Mouse (Mus musculus): ENCODE measurements around the gene Tra2a.
"Not testable (repeated sequence)": the region's sequence is repeated elsewhere in the genome, so short reads cannot be mapped to it uniquely, and the experiment has no call there.

The Tra2a gene

DNA sequence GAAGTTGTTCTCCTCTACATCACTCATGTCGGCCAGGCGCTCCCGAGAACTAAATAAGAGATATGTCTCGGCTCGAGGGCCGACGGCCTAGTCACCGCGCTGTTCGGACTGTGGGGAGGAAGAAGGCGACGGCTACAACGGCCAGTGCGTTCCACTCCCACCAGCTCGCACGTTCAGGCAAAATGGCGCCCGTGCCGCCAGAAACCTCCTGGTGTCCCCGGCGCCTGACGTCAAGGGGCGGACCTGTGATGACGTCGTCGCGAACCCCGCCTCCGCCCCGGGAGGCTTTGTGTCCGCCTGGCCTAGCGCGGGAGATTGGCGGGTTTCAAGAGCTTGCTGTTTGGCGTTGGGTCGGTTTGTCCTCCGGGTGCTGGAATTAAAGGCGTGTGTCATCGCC, at the start of gene Tra2a:
Tra2a (minus strand) TSS at position 187 of the 397 bp plus-strand sequence.
- in situ Hi-C loops (cut with MboI, MseI), result no loop called here

DNA sequence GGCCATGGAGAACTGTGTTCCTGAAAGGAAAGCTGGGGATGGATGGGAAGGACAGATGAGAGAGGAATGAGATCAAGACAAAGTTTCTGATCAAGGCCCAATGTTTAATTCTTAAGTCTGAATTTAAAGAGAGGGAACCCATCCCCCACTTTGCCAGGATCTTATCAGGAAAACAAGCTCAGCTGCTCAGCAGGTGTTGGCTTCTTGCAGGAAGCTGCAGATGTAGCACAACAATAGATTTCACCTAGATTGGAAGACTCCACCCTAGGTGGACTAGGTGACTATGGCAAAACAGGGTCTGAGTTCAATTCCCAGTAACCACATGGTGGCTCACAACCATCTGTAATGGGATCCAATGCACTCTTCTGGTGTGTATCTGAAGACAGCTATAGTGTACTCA, 34.5 kb upstream of the Tra2a start:
- in situ Hi-C loops (cut with MboI, MseI), result no loop called here

DNA sequence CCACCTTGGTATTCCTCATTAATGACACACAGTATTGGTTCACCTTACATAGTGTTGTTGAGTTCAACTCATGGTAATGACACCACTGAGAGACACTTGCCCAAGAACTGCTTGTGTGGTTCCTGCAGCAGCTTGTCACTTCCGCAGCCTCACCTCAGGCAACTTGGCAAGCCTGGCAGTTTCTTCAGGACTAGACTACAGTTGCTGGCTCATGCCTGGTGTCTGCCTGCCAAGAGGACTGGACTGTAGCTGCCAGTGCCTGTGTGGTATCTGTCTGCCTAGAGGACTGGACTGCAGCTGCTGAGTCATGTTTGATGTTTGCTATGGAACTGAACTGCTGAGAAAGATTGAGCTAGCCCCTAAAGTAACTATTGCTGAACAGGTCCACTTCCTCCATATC, 18.3 kb upstream of the Tra2a start:
- in situ Hi-C loops (cut with MboI, MseI), result no loop called here

DNA sequence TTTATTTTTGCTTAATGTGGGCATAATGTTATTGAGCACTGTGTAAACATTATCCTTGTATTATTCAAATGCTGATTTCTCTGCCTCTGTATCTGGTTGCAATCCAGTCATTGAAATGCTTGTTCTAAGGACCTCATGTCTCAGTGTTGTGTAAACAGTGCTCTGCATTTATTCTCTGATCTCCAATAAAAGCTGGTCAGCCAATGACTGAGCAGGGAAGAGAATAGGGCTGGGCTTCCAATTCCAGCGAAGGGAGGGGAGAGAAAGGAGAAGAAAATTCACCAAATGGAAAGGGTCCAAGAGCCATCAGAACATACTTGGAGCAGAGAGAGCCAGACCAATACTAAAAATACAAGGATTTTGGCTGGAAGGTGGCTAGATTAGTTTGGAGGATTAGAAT, 17.1 kb upstream of the Tra2a start:
- in situ Hi-C loops (cut with MboI, MseI), result no loop called here

DNA sequence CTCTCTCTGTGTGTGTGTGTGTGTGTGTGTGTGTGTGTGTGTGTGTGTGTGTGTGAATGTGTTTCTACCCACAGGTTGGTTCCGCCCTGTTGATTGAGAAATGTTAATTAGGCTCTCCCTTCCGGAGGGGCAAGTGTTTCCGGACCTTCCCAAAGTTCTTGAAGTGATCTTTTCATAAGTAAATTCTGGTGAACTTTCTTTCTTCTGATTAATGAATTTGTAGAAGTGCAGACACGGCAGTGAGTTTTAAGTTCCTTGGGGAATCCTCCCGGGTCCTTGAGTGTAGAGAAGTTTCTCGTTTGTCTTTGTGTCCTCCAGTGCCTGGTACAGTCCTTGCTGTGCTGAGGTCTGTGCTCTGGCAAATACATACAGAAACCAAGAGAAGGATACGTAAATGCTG, 11.5 kb upstream of the Tra2a start:
- in situ Hi-C loops (cut with MboI, MseI), result loop anchor here (5.0 to 10.0 kb wide), 3 partner anchors 47 to 122 kb away; partner anchors contain the start of genes Fam221a (in 1 of the 2) and Stk31 (in 1 of the 2)

DNA sequence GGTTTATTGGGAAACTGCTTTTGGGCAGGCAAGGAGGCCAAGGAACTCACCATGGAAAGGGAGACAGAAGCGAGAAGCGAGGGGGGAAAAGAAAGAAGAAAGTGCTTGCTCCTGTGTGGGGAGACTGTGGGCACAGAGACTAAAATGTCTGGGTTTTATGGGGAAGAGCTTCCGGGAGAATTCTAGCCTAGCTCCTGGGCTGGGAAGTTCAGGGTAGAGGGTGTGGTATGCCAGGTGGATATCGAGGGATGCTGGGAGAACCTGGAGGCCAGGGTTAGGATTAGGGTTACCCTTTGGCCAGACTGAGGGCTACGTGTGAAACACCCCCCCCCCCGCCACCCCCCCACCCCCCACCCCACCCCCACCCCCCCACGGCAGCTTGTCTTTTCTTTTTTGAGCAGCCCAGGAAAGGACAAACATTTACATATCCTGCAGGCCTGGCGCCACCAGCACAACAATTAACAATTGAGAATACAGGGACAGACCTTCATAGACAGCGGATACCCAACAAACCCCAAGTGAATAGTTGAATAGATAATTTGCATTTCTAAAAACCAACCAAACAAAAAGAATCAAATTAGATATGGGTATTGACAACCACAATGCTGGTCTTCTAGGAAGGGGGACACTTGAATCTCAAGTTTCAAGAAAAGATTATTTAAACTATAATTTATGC, 10.7 kb upstream of the Tra2a start:
- in situ Hi-C loops (cut with MboI, MseI), result loop anchor here (5.0 to 10.0 kb wide), 3 partner anchors 48 to 123 kb away; partner anchors contain the start of genes Fam221a (in 1 of the 2) and Stk31 (in 1 of the 2)

DNA sequence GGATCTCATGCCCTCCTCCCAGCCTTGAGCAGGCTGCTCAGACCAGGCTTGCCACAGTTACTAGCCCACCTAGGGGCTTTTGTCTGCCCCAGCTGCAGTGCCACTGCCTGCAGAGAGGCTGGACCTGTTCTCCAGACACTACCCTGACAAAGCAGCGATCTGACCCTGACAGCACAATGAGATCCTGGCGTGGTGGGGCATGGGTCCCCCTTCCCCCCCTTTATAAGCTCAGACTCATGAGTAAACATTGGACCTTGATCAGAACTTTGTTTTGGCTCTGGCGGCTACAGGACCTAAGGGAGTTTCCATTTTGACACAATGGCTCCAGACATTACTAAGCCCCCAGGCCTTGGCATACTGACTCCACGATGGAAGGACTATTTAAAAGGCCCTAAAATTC, 10.1 kb upstream of the Tra2a start:
- in situ Hi-C loops (cut with MboI, MseI), result loop anchor here in 1 of 2 experiments (10.0 kb wide), 1 partner anchor 91 kb away; the partner anchor contains the start of gene Fam221a

DNA sequence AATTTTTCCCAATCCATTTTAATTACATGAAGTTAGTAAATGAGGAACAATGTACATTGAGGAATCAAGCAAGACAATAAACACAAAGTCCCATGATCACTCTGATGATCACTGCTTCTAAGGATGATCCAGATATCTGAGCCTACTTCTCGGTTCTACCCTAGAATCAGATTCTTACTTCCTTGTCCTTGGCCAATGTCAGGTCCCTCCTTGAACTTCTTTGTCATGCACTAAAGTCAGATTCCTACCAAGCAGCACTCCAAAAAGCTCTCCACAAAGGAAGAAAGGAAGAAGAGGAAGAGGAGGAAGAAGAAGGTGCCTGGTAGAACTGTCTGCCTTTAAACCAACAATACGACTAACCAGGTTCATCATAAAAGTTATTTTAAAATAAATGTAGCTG, 9.0 kb upstream of the Tra2a start:
- in situ Hi-C loops (cut with MboI, MseI), result loop anchor here in 1 of 2 experiments (10.0 kb wide), 1 partner anchor 92 kb away; the partner anchor contains the start of gene Fam221a

DNA sequence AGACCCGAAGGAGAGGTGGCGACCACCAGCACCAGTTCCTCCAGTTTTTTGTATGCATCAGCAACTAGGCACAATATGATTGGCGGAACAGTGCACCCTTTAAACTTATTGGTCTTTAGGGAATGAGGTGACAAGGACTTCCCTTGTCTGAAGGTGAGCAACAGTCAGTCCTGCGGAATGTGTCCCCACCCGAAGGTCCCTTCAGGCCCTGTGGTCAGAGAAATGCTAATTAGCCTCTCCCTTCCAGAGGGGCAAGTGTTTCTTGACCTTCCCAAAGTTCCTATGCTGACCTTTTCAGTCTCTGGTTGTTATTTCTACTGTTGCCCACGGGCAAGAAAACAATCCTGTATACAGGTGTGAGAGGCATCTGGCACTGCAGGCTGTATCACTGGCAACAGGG, 8.0 kb upstream of the Tra2a start:
- in situ Hi-C loops (cut with MboI, MseI), result loop anchor here in 1 of 2 experiments (10.0 kb wide), 1 partner anchor 93 kb away; the partner anchor contains the start of gene Fam221a

DNA sequence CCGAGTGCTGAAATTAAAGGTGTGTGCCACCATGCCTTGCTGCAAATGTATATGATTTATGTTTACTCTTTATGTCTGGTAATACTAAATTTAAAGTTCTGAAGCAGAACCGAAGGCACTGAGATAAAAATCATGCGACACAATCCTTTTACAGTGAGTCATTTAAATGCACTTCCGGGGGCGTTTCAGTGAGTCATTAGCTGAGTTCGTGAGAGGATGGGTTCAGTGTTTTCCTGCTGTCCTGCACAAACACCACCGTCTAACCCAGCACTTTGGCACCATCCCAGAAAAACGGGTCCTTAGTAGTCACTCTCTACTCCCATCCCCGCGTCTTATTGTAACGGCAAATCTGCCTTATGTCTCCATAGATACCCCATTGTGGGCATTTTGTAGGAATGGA, 6.1 kb upstream of the Tra2a start:
- in situ Hi-C loops (cut with MboI, MseI), result loop anchor here (5.0 to 10.0 kb wide), 2 partner anchors 95 to 97 kb away; partner anchors contain the start of gene Fam221a (in 2 of the 2)

DNA sequence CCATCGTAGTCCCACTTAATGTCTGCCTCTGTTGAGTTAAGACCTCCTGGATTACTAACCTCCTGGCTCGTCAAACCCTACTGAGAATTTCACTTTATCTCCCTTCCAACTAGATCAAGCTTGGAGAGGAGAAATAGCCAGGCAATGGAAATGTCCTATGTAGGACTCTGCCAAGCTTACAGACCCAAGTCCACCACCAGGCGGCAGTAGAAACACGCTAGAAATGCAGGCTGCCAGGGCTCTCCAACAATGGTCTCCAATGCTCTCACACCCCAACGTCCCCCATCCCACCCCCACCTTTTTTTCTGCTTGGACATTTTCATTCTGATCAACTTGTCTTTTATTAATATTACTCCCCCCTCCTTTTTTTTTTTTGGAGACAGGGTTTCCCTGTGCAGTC, 5.4 kb upstream of the Tra2a start:
- in situ Hi-C loops (cut with MboI, MseI), result loop anchor here in 1 of 2 experiments (5.0 kb wide), 1 partner anchor 98 kb away; the partner anchor contains the start of gene Fam221a

DNA sequence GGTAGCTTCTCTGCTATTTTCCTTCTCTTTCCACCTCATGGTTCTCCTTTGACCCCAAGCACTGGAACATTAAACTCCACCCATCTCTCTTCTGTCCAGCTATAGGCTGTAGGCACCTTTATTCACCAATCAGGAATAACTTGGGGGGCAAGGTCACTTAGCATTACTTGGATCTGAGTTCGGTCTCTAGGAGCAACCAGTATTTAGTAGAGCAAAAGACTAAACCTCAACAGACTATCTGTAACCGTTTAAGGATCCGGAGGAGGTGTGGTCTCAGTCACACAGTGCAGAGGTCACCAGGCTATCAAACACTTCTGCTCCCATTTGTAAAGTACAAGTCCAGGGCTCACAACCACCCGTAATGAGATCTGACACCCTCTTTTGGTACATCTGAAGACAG, 3.9 kb upstream of the Tra2a start:
- in situ Hi-C loops (cut with MboI, MseI), result loop anchor here in 1 of 2 experiments (5.0 kb wide), 1 partner anchor 100 kb away; the partner anchor contains the start of gene Fam221a

DNA sequence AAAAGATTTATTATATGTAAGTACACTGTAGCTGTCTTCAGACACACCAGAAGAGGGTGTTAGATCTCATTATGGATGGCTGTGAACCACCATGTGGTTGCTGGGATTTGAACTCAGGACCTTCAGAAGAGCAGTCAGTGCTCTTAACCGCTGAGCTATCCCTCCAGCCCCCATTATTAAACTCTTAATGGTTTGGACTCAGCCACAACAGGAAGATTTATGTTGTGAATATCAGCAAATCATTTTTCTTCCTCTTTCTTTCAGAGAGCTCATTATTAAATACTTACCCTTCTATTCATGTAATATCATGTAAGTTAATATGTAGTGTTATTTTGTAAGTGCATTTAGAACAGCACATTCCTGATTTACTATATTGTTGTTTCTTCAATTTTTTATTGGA, 1.4 kb upstream of the Tra2a start:
- in situ Hi-C loops (cut with MboI, MseI), result loop anchor here in 1 of 2 experiments (5.0 kb wide), 1 partner anchor 102 kb away; the partner anchor contains the start of gene Fam221a

DNA sequence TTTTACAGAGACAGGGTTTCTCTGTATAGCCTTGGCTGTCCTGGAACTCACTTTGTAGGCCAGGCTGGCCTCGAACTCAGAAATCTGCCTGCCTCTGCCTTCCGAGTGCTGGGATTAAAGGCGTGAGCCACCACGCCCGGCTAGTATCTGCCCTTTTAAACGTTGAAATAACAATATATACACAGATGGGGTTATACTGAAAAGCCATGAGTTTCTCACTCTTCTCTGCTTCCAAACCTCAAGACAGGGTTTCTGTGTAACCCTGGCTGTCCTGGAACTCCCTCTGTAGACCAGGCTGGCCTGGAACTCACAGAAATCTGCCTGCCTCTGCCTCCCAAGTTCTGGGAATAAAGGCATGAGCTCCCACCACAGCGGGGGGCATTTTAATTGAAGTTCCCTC, 613 bp upstream of the Tra2a start:
- in situ Hi-C loops (cut with MboI, MseI), result not testable (repeated sequence)

DNA sequence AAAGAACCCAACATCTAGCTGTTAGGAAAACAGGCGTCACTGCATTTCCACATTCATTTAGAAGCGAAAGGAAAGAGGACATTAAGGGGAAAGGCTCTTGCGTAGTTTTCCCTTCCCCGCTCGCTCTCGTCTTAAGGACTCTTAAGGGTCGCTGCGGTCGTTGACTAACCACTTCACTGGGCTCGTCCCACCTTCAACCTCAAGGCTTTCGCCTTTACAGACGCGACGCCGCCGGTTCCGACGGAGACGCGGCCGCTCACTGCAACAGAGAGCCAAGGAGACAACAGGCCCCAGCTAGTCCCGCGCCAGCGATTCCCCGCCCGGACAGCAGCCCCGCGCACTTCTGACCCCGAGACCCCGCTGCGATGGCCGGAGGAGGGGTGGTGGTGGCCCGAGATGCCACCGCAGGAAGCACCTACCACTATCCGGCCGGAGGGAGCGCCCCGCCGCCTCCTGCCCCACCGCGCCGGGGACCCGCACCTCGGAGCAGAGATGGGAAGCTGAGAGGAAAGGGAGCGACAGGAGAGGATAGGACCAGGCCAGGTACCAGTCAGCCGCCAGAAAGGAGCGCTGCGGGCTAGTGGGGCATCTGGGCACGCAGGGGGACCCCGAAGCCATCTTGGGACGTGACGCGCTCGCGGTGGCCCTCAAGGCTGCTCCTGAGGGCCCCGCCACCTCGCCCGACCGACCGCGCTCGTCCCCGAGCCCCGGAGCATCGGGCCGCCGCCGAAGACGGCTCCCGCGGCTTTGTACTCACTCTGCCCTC, 569 bp downstream of the Tra2a start:
- in situ Hi-C loops (cut with MboI, MseI), result no loop called here

DNA sequence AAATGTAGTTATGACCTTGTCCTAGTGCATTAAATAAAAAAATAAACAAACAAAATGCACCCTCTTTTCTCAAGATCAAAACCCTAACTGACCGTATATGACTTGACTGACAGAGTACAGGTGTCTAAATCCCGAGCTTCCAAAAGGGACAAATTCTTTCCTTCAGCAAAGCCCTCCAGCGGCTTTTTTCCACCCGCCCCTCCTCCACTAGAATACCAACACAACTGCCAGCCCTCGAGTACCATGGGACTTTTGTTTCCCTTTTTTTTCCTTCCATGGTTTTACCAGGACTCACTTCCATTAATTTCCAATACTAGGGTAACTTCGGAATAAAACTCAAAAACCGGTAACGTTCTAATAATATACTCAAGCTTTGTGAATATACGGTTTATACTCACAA, 1.4 kb downstream of the Tra2a start:
- in situ Hi-C loops (cut with MboI, MseI), result no loop called here

DNA sequence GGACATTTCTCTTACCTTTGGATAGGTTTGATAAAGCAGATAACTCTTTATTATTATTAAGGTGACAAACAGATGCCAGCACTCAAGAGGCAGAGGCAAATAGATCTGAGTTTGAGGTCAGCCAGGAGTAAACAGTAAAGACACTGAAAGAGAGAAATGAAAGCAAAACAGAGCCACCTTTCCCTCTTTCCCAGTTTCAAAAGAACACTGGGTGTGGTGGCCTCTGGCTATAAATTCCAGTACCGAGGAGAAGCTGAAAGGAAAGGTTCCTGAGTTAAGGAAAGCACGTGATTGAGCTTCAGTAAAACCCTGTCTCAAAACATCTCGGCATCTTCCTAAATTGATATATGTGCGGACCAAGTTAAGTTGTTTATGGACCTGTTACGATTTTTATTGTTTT, 4.1 kb downstream of the Tra2a start:
- in situ Hi-C loops (cut with MboI, MseI), result no loop called here

DNA sequence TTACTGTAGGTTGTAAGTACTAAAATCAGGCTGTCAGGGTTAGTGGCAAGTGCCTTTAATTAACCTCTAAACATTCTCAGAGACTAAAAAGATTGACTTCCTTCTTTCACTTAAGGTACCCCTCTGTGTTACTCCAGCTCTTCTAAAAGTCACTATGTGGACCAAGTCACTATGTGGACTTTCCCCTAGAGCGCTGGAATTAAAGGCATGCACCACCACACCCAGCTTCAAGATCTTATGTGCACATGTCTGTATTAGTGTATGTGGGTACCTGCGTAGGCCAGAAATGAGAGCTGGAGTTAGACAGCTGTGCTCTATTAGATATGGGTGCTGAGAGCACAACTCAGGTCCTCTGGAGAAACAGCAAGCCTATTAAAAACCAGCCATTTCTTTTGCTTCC, 6.0 kb downstream of the Tra2a start:
- in situ Hi-C loops (cut with MboI, MseI), result no loop called here

DNA sequence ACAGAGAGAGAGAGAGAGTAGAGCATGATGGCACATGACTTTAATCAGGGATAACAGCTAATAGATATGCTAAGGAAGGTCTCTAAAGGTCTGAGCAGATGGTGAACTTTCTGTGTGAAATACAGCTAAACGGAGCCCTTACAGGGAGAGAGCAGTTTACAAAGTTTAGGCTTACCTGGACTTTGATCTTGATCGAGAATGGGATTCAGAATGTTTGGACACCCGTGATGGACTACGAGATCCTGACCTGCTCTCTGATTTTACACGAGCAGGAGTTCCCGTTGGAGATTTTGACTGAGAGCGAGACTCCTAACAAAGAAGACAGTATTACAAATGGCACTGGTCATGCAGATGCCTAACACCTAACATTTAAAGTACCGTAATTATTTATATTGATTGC, 11.6 kb downstream of the Tra2a start:
- in situ Hi-C loops (cut with MboI, MseI), result no loop called here

DNA sequence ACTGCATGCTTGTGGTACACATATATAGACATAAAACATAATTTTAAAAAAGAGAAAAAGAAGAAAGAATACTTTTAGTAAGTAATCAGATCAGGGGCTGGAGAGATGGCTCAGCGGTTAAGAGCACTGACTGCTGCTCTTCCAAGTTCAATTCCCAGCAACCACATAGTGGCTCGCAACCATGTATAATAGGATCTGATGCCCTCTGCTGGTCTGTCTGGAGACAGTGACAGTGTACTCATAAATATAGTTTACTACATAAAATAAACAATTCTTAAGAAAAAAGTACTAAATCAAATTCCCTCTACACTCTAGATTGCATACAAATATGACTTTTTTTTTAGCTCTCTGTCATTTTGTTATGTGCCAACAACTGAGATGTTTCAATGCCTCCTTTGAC, 12.6 kb downstream of the Tra2a start:
- in situ Hi-C loops (cut with MboI, MseI), result no loop called here

DNA sequence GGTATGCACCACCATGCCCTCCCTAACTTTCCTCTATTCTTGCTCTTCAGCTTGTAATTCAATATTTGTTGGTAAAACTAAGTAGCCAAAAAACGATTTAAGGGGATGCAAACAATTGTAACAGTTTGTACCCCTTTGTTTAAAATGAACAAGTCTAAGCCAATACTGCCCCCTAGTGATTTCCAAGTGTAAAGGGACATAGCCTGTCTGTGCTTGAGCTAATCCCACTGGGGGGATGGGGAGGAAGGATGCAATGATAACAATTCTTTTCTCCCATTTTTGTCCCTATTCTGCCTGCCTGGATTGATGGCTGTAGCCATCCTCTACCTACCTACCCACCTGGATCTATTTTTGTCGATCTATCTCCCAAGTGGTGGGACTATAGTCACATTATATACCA, 16.6 kb downstream of the Tra2a start:
- in situ Hi-C loops (cut with MboI, MseI), result no loop called here

DNA sequence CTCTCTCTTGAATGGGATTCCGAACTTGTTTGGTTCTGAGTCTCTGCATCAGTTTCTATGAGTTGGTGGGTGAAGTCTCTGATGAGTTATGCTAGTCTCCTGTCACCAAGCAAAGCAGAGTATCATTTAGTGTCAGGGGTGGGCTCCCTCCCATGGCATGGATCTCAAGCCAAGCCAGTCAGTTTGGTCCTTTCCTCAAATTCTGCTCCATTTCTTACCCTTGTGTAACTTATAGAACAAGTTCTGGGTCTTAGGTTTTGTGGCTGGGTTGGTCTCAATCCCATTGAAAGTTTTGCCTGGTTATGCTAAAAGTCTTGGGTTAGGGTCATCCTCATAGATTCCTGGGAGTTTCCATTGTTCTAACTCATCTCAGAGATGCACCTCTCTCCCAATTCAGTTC, 21.5 kb downstream of the Tra2a start:
- in situ Hi-C loops (cut with MboI, MseI), result no loop called here

Measured in T-helper 17 cell (primary cell).